Mouse (Mus musculus) T-helper 2 cell (primary cell): ENCODE results near the gene Insr.
"Not testable (repeated sequence)": the region's sequence is repeated elsewhere in the genome, so short reads cannot be mapped to it uniquely, and the experiment has no call there.

Experiments
- in situ Hi-C: fragments of 300-600 bp; cut with MboI, MseI; formaldehyde crosslinking; loops from one replicate; pipeline ENCODE4 v1.15.1; 2025; ENCODE audit warnings: high pct_unique_total_duplicates

Insr gene

DNA sequence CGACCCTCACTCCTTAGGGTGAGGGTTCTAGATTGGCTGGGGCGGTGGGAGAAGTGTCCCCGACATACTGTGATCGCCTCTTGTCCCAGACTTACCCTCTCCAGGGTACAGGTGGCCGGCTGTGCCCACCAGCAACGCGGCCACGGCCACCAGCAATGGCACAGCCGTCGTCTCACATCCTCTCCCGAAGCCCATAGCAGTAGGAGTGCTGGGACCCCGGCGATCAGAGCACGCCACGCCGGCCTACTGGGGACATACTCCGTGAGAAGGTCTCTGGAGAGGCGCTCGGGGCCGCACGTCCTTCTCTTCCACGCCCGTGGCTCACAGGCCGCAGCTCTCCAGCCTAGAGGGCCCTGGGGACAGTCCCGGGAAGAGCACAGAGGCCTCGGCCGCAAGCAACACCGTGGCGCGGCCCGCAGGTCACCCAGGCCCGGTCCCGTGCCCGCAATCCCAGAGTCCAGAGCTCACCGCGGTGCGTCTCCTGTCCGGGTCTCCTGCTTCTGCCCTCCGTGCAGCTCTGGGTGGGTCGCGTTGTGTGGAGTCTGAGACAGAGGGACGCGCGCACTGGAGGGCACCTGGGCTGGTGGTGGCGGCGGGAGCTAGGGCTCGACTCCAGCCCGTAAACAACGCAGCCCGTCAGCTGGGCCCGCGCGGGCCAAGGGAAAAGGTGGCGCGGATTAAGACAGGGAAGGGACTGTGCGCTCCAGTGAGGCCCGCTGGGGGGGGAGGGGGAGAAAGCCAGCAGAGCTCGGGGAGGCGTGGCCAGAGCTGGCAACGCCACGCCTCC is at the start of gene Insr:
Insr (minus strand) TSS at position 684 of the 787 bp plus-strand sequence.
- in situ Hi-C loops: loop anchor here (5.0 kb wide), 1 partner anchor 48 kb away; no protein-coding TSS in a partner anchor

DNA sequence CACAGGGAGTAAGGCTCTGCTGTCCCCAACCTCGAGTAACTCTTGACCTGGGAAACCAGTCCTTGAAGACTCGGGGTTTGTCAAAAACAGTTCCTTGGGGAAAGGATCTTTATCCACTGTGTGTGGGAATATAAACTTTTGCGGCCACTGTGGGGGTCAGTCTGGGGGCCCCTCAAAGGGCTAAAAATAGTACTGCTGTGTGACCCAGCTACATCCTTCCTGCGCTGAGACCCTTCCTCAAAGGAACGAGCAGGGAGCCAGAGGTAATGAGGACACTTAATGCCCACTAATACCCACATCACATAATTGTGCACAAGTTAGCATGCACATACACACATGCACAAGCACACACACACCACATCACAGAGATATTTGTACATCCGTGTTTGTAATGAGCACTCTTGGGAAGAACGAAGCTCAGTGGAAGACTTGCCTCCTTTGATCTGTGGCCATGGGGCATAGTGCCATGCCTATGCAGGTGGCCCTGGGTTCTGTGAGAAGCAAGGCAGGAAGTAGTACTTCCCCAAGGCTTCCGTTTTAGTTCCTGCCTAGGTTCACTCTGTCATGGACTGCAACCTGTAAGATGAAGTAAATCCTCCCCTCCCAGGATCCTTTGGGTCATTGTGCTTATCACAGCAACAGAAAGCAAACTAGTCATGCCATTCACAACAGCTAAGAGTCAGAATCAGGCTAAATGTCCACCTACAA is 48.3 kb upstream of the Insr start:
- in situ Hi-C loops: loop anchor here (5.0 kb wide), 1 partner anchor 50 kb away; the partner anchor contains the start of gene Insr

DNA sequence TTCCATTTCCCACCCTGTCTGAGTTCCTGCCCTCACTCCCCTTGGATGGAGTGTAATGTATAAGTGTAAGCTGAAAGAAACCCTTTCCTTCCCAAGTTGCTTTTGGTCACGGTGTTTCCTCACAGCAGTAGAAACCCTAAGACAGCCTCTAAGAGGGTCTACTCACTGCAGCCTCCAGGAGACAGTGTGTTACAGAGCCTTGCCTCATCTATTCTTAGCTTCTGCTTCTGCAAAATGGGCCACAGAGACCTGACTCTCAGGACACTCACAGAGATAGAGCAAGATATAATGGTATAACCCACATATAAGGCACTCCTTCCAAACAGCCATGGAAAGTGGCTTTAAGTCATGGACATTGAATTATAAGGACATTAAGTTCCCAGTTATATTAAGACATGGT is 47.6 kb upstream of the Insr start:
- in situ Hi-C loops: loop anchor here (5.0 kb wide), 1 partner anchor 50 kb away; the partner anchor contains the start of gene Insr

- in situ Hi-C loops: no loop called here
Observed at GRCm38 (mm10) chr8:3324253-3324652, 44.8 kb upstream of the Insr start.

DNA sequence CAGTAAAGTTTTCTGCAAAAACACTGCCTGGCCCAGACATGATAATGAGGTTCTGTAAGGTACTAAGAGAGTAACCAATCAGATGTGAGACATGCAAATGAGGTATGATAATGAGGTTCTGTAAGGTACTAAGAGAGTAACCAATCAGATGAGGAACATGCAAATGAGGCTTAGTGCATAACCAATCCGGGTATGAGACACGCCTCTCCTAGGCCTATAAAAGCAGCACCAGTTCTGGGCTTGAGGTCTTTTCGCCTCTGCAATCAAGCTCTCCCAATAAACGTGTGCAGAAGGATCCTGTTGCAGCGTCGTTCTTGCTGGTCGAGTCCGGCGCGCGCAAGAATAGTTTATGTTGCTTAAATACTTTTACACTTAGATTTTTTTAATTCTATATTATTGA is 39.9 kb upstream of the Insr start:
- in situ Hi-C loops: not testable (repeated sequence)

DNA sequence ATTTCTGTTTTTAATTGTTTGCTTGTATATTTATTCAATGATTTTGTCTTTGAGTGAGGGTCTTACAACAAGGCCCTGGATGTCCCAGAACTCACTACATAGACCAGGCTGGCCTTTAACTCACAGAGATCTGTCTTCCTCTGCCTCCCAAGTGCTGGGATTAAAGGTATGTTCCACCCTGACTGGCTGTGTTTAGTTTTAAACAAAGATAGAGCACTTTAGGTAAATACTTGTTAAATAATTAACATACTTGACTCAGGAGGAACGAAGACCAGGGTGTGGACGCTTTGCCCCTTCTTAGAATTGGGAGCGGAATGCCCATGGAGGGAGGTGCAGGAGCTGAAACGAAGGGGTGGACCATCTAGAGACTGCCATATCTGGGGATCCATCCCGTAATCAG is 37.2 kb upstream of the Insr start:
- in situ Hi-C loops: no loop called here

DNA sequence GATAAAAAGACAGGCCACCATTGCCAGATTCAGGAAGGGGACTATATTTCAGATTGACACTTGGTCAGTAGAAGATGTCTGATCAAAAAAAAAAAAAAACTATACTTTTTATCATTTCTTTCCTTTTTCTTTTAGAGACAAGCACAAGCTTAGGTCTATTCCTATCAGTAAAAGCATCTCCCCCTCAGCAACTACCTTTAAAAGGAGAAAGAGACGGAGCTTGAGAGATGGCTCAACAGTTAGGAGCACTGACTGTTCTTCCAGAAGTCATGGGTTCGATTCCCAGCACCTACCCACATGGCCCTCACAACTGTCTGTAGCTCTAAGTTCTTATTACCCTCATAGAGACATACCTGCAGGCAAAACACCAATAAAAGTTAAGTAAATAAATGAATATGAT is 34.9 kb upstream of the Insr start:
- in situ Hi-C loops: no loop called here

DNA sequence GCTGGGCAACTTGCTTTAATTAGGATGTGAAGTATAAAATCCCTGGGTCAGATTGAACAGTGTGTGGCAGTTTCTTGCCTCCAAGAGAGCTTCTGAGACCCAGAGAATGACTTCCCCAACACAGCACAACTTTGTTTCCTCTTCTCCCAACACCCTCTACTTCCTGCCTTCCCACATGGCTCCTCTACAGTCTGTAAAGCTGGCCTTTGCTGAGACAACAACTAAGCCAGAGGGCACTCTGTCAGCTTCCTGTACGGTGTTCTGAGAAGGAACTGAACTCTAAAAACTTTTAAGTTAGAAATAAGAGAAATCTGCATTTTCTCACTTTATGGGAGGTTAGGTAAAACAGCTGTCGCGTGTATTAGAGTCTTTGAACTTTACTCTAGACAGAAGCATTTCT is 34.4 kb upstream of the Insr start:
- in situ Hi-C loops: no loop called here

GRCm38 (mm10) chr8:3313417-3313816 is 34.0 kb upstream of the Insr start:
- in situ Hi-C loops: not testable (repeated sequence)

GRCm38 (mm10) chr8:3311482-3311881 is 32.1 kb upstream of the Insr start:
- in situ Hi-C loops: no loop called here

GRCm38 (mm10) chr8:3309636-3310035 is 30.2 kb upstream of the Insr start:
- in situ Hi-C loops: loop anchor here (10.0 kb wide), 1 partner anchor 705 kb away; no protein-coding TSS in a partner anchor

- in situ Hi-C loops: loop anchor here (10.0 kb wide), 1 partner anchor 706 kb away; no protein-coding TSS in a partner anchor
Observed at GRCm38 (mm10) chr8:3308205-3308800, 28.9 kb upstream of the Insr start.

- in situ Hi-C loops: loop anchor here (10.0 kb wide), 1 partner anchor 713 kb away; no protein-coding TSS in a partner anchor
Observed at GRCm38 (mm10) chr8:3302131-3302530, 22.7 kb upstream of the Insr start.

- in situ Hi-C loops: no loop called here
Observed at GRCm38 (mm10) chr8:3299322-3299721, 19.9 kb upstream of the Insr start.

- in situ Hi-C loops: no loop called here
Observed at GRCm38 (mm10) chr8:3285824-3286223, 6.4 kb upstream of the Insr start.

GRCm38 (mm10) chr8:3284656-3285055 is 5.2 kb upstream of the Insr start:
- in situ Hi-C loops: loop anchor here (5.0 kb wide), 1 partner anchor 62 kb away; no protein-coding TSS in a partner anchor

DNA sequence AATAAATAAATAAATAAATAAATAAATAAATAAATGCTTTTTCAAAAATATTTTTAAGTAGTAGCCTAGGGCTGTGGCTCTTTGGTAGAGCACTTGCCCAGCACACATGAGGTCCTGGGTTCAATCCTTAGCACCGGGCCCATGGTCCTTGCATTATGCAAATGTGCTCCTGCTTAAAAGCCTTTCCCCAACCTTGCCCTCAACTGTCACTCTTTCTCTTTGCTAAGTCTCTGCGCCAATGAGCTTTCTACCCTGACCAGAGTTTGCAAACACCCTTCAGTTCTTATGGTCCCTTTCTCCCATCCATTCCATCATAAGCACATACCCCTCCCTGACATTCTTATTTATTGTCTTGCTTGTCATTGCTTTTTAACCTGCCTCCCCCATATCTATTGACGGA is 1.9 kb upstream of the Insr start:
- in situ Hi-C loops: loop anchor here (5.0 kb wide), 1 partner anchor 59 kb away; no protein-coding TSS in a partner anchor

- in situ Hi-C loops: loop anchor here (5.0 kb wide), 1 partner anchor 58 kb away; no protein-coding TSS in a partner anchor
Observed at GRCm38 (mm10) chr8:3280266-3280910, 971 bp upstream of the Insr start.

DNA sequence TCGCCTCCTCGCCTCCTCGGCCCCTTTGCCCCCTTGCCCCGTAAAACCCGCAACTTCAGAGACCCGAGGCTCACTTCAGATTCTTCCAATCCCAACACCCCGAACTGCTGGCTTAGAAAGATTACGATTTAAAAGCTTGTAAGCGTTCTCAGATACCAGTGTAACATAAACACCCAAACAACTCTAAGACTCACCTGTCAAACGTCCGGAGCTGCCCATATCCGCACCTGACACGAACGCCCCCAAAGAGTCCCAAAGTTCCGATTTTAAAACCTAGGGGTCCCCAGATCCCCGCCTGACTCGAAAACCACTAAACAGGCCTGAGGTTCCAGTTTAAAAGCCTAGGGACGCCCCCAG is 282 bp upstream of the Insr start:
- in situ Hi-C loops: loop anchor here (5.0 kb wide), 2 partner anchors 48 to 57 kb away; no protein-coding TSS in a partner anchor

GRCm38 (mm10) chr8:3278181-3278820 is 1.1 kb downstream of the Insr start:
- in situ Hi-C loops: loop anchor here (5.0 kb wide), 1 partner anchor 49 kb away; no protein-coding TSS in a partner anchor

GRCm38 (mm10) chr8:3277266-3277665 is 2.2 kb downstream of the Insr start:
- in situ Hi-C loops: loop anchor here (5.0 kb wide), 1 partner anchor 50 kb away; no protein-coding TSS in a partner anchor
